Mouse (Mus musculus): ENCODE measurements around the gene Wipf2.
"Not testable (repeated sequence)": the region's sequence is repeated elsewhere in the genome, so short reads cannot be mapped to it uniquely, and the experiment has no call there.

Gene Wipf2

GRCm38 (mm10) chr11:98863028-98863750, at the start of gene Wipf2:
Gene Wipf2, plus strand, starts transcription at chr11:98863638.
- DNase-seq (ENCODE audit: low read depth, low spot score) = peak; percentile 91

GRCm38 (mm10) chr11:98816706-98817239, 46.7 kb upstream of the Wipf2 start:
- DNase-seq (ENCODE audit: low read depth, low spot score) = no peak

- no peak for DNase-seq (ENCODE audit: low read depth, low spot score)
Measured at GRCm38 (mm10) chr11:98820968-98821367, 42.5 kb upstream of the Wipf2 start.

GRCm38 (mm10) chr11:98826071-98826470, 37.4 kb upstream of the Wipf2 start:
- not testable (repeated sequence) for DNase-seq (ENCODE audit: low read depth, low spot score)

- DNase-seq (ENCODE audit: low read depth, low spot score) = no peak
Measured at GRCm38 (mm10) chr11:98827877-98828276, 35.6 kb upstream of the Wipf2 start.

GRCm38 (mm10) chr11:98829091-98829775, 34.2 kb upstream of the Wipf2 start:
- peak; percentile 37 for DNase-seq (ENCODE audit: low read depth, low spot score)

GRCm38 (mm10) chr11:98829875-98830274, 33.6 kb upstream of the Wipf2 start:
- DNase-seq (ENCODE audit: low read depth, low spot score) = no peak

GRCm38 (mm10) chr11:98835296-98835695, 28.1 kb upstream of the Wipf2 start:
- no peak for DNase-seq (ENCODE audit: low read depth, low spot score)

- DNase-seq (ENCODE audit: low read depth, low spot score) = no peak
Measured at GRCm38 (mm10) chr11:98835725-98836124, 27.7 kb upstream of the Wipf2 start.

GRCm38 (mm10) chr11:98836128-98836527, 27.3 kb upstream of the Wipf2 start:
- no peak for DNase-seq (ENCODE audit: low read depth, low spot score)

GRCm38 (mm10) chr11:98836651-98837141, 26.7 kb upstream of the Wipf2 start, which contains the start of gene Rapgefl1:
Gene Rapgefl1, plus strand, starts transcription at chr11:98836785.
- peak; percentile 33 for DNase-seq (ENCODE audit: low read depth, low spot score)

GRCm38 (mm10) chr11:98837231-98837704, 26.2 kb upstream of the Wipf2 start:
- DNase-seq (ENCODE audit: low read depth, low spot score) = no peak

GRCm38 (mm10) chr11:98837917-98838316, 25.5 kb upstream of the Wipf2 start:
- DNase-seq (ENCODE audit: low read depth, low spot score) = no peak

- no peak for DNase-seq (ENCODE audit: low read depth, low spot score)
Measured at GRCm38 (mm10) chr11:98838512-98838911, 24.9 kb upstream of the Wipf2 start.

GRCm38 (mm10) chr11:98839402-98839801, 24.0 kb upstream of the Wipf2 start:
- no peak for DNase-seq (ENCODE audit: low read depth, low spot score)

GRCm38 (mm10) chr11:98839897-98840296, 23.5 kb upstream of the Wipf2 start:
- no peak for DNase-seq (ENCODE audit: low read depth, low spot score)

GRCm38 (mm10) chr11:98846016-98846415, 17.4 kb upstream of the Wipf2 start:
- no peak for DNase-seq (ENCODE audit: low read depth, low spot score)

GRCm38 (mm10) chr11:98846865-98847604, 16.4 kb upstream of the Wipf2 start:
- DNase-seq (ENCODE audit: low read depth, low spot score) = no peak

- DNase-seq (ENCODE audit: low read depth, low spot score) = no peak
Measured at GRCm38 (mm10) chr11:98849196-98849894, 14.1 kb upstream of the Wipf2 start.

- DNase-seq (ENCODE audit: low read depth, low spot score) = no peak
Measured at GRCm38 (mm10) chr11:98850100-98851093, 13.0 kb upstream of the Wipf2 start.
